27 mouse cellular contexts compared by ENCODE assay signal in the genomic region with DNA sequence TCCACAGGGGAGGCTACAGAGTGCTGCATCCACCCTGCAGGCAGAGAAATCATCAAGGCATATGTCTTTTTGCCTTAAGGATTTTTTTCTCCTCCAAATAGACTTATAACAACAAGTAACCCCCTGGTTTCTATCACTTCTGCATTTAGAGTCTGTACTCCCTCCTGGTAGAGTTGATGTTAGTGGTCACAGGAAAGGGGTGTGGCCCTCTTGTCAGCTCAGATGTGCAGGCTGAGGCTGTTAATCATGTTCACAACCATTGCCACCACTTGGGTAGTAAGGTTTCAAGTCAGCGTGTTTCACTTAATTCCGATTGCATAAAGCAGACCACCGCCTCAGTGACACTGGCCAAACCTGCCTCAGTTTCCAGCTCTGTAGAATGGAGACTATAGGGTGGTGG.
A peak's percentile ranks its signal among the peaks of the same experiment; 100 is the strongest.
DNase-seq lines count a peak whose midpoint lies in the region; ATAC-seq and TF ChIP-seq lines count a peak whose summit lies in the region.
"Had no signal": no experiment of that assay in that cellular context is flagged by ENCODE, and none has a peak within 500 bp of the region (broad histone marks: within the 10 kb centered on the region; RNA-seq: fewer than 3 reads in every experiment).

No protein-coding gene starts in this region.

- no peaks in the 10 kb centered on the region for H3K4me1 ChIP-seq in liver, embryonic 13.5 days (replicated peaks)
- no peaks in the 10 kb centered on the region for H3K4me1 ChIP-seq in liver, embryonic 12.5 days
- H3K4me1 ChIP-seq in liver, postnatal 0 days (ENCODE audit: insufficient read depth): no peaks in the 10 kb centered on the region
- H3K4me1 ChIP-seq: heart, embryonic 10.5 days; hindbrain, embryonic 15.5 days; intestine, embryonic 15.5 days; limb, embryonic 13.5 days; midbrain, embryonic 15.5 days had no signal

- H3K27ac ChIP-seq in liver, embryonic 13.5 days: no peak overlapping the region
- no peak overlapping the region for H3K27ac ChIP-seq in liver, embryonic 12.5 days
- no peak overlapping the region for H3K27ac ChIP-seq in liver, postnatal 0 days (ENCODE audit: low read depth)
- H3K27ac ChIP-seq: gastrocnemius, adult 2 months; heart, embryonic 10.5 days; hindbrain, embryonic 15.5 days; intestine, embryonic 15.5 days; limb, embryonic 13.5 days; liver, embryonic 14.5 days; midbrain, embryonic 15.5 days; stomach, postnatal 0 days had no signal

- no peak for TF ChIP-seq EP300 in liver, postnatal 0 days (IDR thresholded peaks at IDR 0.05; ENCODE audit: low read depth)

- H3K9me3 ChIP-seq in liver, embryonic 13.5 days (replicated peaks): no peaks in the 10 kb centered on the region
- H3K9me3 ChIP-seq in liver, embryonic 12.5 days (replicated peaks): no peaks in the 10 kb centered on the region
- no peaks in the 10 kb centered on the region for H3K9me3 ChIP-seq in liver, postnatal 0 days (ENCODE audit: low read length)
- H3K9me3 ChIP-seq: heart, embryonic 10.5 days; hindbrain, embryonic 15.5 days; intestine, embryonic 15.5 days; limb, embryonic 13.5 days; midbrain, embryonic 15.5 days had no signal

- ATAC-seq in liver, embryonic 13.5 days (ENCODE audit: low read depth): no peak
- no peak for ATAC-seq in liver, embryonic 12.5 days
- ATAC-seq in megakaryocyte progenitor cell, adult 5-6 weeks (replicated peaks; ENCODE audit: poor library complexity): peak; percentile 94
- no peak for ATAC-seq in liver, postnatal 0 days
- ATAC-seq: forebrain, embryonic 14.5 days; intestine, embryonic 15.5 days; midbrain, embryonic 15.5 days had no signal

- TF ChIP-seq CTCF in liver, postnatal 0 days (IDR thresholded peaks at IDR 0.05; ENCODE audit: low read depth): no peak

- H3K9ac ChIP-seq in liver, embryonic 13.5 days: no peak overlapping the region
- H3K9ac ChIP-seq in liver, embryonic 12.5 days: no peak overlapping the region
- no peak overlapping the region for H3K9ac ChIP-seq in liver, postnatal 0 days (replicated peaks)
- H3K9ac ChIP-seq: hindbrain, embryonic 15.5 days; intestine, embryonic 15.5 days; limb, embryonic 13.5 days; liver, embryonic 14.5 days; midbrain, embryonic 15.5 days had no signal

- H3K27me3 ChIP-seq in liver, embryonic 13.5 days: no peaks in the 10 kb centered on the region
- no peaks in the 10 kb centered on the region for H3K27me3 ChIP-seq in liver, embryonic 12.5 days (replicated peaks)
- H3K27me3 ChIP-seq in liver, postnatal 0 days (ENCODE audit: insufficient read depth, low read length): no peaks in the 10 kb centered on the region
- H3K27me3 ChIP-seq: hindbrain, embryonic 15.5 days; intestine, embryonic 15.5 days; limb, embryonic 13.5 days; midbrain, embryonic 15.5 days had no signal

- H3K4me2 ChIP-seq in liver, embryonic 13.5 days: no peak overlapping the region
- no peak overlapping the region for H3K4me2 ChIP-seq in liver, embryonic 12.5 days
- no peak overlapping the region for H3K4me2 ChIP-seq in liver, postnatal 0 days (ENCODE audit: low read depth, low read length)
- H3K4me2 ChIP-seq: hindbrain, embryonic 15.5 days; intestine, embryonic 15.5 days; limb, embryonic 13.5 days; midbrain, embryonic 15.5 days had no signal

- DNase-seq in liver, embryonic 13.5 days: peak; percentile 1
- DNase-seq in A20 (ENCODE audit: low read depth, low spot score): peak; percentile 48
- DNase-seq in c-Kit-positive CD71-negative TER-119-negative erythroid progenitor cells, embryonic 14.5 days (ENCODE audit: low read depth): peak; percentile 46
- no peak for DNase-seq in embryo, embryonic 10.5 days (ENCODE audit: low spot score)
- DNase-seq in lung, postnatal 25 days (ENCODE audit: low spot score): no peak
- no peak for DNase-seq in liver, postnatal 0 days
- DNase-seq: adrenal gland, postnatal 25 days; cerebellum, adult 11-12 months; cerebellum, postnatal 14 days; embryo, embryonic 11 days; gastrocnemius, adult 2 months; heart, postnatal 4 days; kidney, adult 9 months; kidney, postnatal 25 days; right cerebral cortex, adult 18-20 months; thymus, adult 2 months; thymus, postnatal 4 days had no signal

- H3K36me3 ChIP-seq in liver, embryonic 13.5 days: no peaks in the 10 kb centered on the region
- no peaks in the 10 kb centered on the region for H3K36me3 ChIP-seq in liver, embryonic 12.5 days
- no peaks in the 10 kb centered on the region for H3K36me3 ChIP-seq in liver, postnatal 0 days (replicated peaks; ENCODE audit: insufficient read depth, low read length)
- H3K36me3 ChIP-seq: heart, embryonic 10.5 days; hindbrain, embryonic 15.5 days; intestine, embryonic 15.5 days; limb, embryonic 13.5 days; midbrain, embryonic 15.5 days had no signal

- WGBS in liver, embryonic 13.5 days (ENCODE audit: insufficient replicate concordance): 26% methylated on average over 3 of the region's 3 CpGs
- 45% methylated on average over 3 of the region's 3 CpGs for WGBS in liver, embryonic 12.5 days (ENCODE audit: insufficient replicate concordance)
- WGBS in liver, postnatal 0 days (ENCODE audit: insufficient replicate concordance): 39% methylated on average over 3 of the region's 3 CpGs

- H3K4me3 ChIP-seq in liver, embryonic 13.5 days (replicated peaks): no peak overlapping the region
- no peak overlapping the region for H3K4me3 ChIP-seq in liver, embryonic 12.5 days
- no peak overlapping the region for H3K4me3 ChIP-seq in liver, postnatal 0 days (ENCODE audit: low read depth, low read length)
- H3K4me3 ChIP-seq: gastrocnemius, adult 2 months; heart, embryonic 10.5 days; hindbrain, embryonic 15.5 days; intestine, embryonic 15.5 days; limb, embryonic 13.5 days; midbrain, embryonic 15.5 days had no signal

Comparison
In these comparisons a context has a peak if more than half of its experiments do, and no peak if none do; other contexts are left out.
1. DNase-seq: peak in liver, embryonic 13.5 days (single experiment), A20 (single experiment) and c-Kit-positive CD71-negative TER-119-negative erythroid progenitor cells, embryonic 14.5 days (single experiment); none in embryo, embryonic 10.5 days (single experiment), lung, postnatal 25 days (single experiment) and liver, postnatal 0 days (single experiment).